Mouse (Mus musculus) layer of hippocampus, postnatal 14 days (tissue): ENCODE data around the gene Vwa5b2. TPM values are rescaled to one million over a fixed set of nuclear protein-coding genes. Genes with fewer than 3 reads are reported as not detected.

ENCODE experiments used
- DNase-seq, 2 experiments: peaks; one replicate each; pipeline ENCODE4 v3.0.0; 2021 to 2022; ENCODE audit warnings: low spot score in 2 of 2, mixed read lengths in 1 of 2
- long read RNA-seq, 2 experiments: library from polyadenylated mRNA; stranded (forward); transcript quantifications; one replicate each; pipeline ENCODE4 v2.0.0; 2021
- total RNA-seq, 2 experiments: library from RNA; stranded (reverse); gene quantifications; 2 replicates each; pipeline ENCODE4 v1.2.3; 2021

Gene Vwa5b2
- total RNA-seq = 10 to 100 TPM; 30.8 to 43.6 TPM
- long read RNA-seq, experiment 1, partial matches to known transcripts = 10 of 17 reads
- long read RNA-seq, experiment 1, other reads (novel, unspliced or antisense) = 6 of 17 reads
- long read RNA-seq, experiment 2, partial matches to known transcripts = 7 of 13 reads
- long read RNA-seq, experiment 2, other reads (novel, unspliced or antisense) = 6 of 13 reads

DNA sequence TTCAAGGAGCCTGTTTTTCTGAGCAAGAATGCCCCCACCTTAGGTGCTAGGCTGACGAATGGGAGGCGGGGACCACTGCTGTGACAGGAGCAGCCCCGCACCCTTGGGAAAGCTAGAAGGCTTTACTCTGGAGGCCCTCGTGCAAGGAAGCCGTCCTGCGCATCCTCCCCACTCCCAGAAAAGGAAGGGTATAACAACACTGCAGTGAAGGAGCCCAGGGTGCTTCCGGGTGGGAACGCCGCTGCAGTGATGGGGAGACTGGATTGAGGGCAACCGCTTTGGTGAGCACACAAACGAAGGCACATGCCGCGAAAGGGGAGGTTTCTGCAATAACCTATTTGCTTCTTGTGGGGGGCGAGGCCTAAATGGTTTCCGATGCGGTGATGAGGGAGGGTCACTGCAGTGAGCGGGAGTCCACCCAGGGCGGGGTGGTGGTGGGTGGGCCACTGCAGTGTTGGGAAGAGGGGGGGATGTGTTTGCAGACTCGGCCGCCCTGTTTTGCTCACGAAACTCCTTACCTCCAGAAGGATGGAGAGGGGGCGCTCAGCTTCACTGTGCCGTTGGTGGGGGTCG is at the start of gene Vwa5b2:
Gene Vwa5b2, plus strand, starts transcription at position 106 of the 573 bp plus-strand sequence.
- no peak for DNase-seq

DNA sequence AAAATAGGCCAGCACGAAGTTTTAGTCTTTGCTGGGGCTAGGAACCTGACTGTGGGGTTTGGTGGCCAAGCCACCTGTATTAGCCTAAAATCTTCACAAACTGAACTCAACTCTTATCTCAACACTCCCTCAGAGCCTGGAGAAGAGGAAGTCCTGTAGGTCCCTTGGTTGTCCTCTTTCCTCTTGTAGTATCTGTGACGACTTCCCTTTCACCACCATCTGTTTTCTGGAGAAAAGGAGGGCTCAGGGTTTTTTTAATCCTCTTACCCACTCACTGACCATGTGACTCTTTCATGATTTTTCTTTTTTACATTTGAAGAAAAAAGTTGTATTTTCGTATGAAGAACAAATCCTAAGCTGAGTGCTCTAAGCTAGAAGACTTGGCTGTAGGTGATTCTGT is 49.6 kb upstream of the Vwa5b2 start:
- DNase-seq = no peak

DNA sequence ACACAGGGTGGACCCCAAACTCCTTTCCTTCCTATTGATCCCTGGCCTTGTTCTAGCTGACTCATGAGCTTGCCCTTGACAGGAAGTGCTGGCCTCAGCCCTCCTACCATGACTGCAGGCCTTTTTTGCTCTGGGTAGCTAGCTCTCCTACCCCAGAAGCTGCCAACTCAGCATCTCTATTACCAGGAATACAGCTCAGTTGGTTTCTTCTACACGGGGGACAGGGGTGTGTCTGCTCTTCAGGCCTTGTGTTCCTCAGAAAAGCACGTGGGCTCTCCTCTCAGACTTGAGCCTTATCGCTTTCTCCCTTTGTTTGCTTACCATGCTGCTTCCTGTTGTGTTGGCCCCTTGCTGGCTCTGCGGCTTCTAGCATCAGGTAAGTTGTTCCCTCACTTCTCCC is 48.8 kb upstream of the Vwa5b2 start:
- no peak for DNase-seq

DNA sequence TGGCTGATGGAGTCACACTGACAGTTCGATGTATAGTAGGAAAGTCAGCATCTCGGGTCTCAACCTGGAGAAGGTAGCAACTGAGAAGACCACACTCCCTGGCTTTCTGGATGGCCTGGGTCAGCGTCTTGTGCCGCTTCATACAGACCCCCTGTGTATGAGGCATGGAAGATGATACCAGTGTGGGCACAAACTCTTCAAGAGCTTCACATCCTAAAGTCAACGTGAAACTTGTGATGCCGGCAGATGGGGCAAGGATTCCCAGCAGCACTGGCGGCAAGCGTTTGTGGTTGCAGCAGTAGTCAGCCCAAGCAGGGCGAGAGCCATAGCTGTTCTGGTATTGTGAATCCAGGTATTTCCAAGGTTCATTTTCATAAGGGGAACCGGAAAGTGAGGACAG is 43.6 kb upstream of the Vwa5b2 start:
- DNase-seq = no peak

DNA sequence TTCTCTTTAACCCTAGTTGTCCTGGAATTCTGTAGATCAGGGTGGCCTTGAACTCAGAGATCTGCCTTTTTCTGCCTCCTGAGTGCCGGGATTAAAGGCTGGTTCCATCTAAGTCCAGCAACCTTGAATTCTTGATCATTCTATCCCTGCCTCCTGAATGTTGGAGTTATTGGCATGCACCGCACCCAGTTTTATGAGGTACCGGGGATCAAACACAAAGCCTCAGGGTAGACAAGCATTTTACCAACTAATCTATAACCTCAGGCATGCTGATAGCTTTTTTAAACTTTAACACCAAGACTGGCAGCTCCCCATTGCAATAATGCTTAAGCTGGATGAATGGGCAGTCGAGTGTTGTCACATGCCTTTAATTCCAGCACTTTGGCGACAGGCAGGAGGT is 41.8 kb upstream of the Vwa5b2 start:
- no peak for DNase-seq

DNA sequence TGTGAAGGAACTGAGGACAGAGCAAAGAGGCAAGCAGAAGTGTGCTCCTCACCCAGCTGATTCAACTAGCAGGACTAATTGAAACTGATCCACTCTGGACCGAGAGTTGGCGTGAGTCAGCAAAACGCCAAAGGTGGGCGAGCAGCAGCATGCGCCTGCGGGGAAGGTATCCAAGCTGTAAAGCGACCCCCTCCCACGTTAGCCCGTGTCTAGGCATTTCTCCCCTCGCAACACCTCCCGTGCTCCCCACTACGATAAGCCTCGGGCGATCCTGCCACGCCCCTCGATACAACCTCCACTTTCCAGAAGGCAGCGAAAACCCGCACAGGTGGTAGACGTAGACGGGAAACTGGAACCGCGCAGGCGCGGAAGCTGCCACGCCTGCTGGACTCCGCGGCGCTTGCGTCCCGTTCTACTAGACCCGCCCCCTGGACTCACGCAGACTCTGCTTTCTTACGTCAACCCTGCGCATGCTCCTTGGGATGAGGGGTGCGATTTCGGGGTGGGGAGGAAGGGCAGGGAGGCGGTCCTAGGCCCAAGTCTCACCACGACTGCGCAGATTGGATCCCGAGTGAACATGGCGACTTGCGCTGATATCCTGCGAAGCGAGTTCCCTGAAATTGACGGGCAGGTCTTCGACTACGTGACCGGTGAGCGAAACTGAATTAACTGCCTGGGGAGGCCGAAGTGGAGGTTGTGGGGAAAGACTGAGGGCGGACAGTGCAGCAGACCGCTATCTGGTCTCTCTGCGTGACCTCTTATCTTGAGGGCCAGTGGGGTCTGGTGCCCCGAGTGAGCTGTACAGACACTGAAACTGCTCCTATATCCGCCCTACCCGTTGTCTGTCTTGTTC is 40.9 kb upstream of the Vwa5b2 start, which contains the start of gene Abcf3:
Gene Abcf3, plus strand, starts transcription at position 482 of the 853 bp plus-strand sequence.
- DNase-seq = peak; percentile 93 to 99

DNA sequence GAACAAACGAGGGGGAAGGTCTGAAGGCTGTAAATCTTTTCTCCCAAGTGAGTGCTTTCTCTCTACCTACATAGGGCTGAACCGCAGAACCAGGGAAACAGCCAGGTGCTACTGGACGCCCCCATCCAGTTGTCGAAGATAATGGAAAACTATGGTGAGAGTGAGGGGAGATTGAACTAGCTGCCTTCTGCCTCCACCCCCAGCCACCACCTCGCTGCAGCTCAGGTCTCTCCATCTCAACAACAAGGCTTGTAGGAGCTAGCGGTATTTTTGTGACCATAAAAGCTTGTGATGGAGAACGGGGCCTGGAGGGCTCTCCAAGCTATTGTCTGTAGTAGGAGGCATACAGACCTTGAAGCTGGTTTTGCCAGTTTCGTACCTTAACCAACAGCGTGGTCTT is 40.1 kb upstream of the Vwa5b2 start:
- no peak for DNase-seq

DNA sequence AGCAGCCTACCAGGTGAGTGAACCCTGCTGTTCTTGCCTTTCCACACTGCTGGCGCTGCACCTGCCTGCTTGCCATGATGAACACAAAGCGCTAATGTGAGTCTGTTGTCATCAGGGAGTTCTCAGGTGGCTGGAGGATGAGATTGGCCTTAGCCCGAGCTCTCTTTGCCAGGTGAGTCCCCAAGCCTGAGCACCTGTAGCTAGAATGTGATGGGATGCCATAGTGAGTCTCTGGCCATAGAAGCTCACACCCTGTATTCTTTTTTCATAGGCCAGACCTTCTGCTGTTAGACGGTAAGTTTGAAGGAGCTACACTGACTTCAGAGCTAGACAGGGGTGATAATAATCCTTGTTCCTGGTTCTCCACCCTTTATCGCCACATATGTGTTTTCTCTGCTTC is 37.6 kb upstream of the Vwa5b2 start:
- no peak for DNase-seq

DNA sequence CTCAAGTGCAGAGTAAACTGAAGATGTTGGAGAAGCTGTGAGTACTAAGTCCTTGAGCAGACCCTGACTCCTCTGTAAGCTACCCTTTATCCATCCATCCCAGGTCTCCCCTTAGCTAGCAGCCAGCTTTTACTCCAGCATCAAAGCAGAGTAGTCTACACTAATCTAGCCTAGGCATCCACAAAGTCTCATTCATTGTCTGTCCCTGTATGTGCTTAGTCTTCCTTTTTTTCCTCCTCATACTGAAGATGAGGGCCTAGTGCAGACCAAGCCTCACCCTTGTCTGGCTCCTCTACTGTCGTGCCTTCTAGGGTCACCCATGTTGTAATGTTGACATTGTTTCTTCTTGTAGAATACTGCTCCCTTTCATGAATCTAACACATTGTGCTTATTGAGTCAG is 36.7 kb upstream of the Vwa5b2 start:
- DNase-seq = no peak

DNA sequence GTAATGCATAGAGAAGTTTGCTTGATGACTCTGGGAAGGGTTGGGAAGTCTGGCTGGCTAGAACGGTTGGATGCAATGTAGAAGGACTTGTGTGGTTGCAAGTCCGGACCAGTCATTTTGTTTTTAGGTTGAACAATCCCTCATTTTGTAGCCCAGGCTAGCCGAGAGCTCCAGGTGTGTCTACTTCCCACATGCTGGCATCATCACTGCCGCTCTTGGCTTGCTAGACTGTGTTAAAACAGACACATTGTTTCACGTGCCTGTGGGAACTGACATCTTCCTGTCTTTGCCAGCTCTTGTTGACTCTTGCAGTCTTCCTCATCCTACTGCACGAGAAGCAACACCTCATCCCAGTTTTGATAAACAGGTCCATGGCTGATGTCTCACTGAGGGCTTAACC is 34.3 kb upstream of the Vwa5b2 start:
- no peak for DNase-seq

DNA sequence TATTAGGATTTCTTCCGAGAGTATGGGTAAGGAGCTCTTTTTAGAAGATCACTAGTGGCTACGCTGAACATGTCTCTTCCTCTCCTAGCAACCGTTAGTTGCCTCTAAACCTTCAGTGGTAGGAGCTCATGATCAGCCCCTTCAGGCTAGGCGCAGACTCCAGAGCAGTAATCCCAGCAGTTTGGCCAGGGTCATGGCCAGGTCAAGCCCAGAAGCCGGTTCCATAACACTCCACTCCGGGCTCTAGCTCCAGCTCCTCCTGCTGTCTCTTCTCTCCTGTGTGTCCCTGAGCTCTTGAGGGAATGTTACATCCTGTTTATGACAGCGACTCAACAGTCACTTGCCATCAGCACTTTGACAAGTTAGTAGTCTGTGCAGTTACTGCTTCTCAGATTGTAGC is 31.9 kb upstream of the Vwa5b2 start:
- DNase-seq = no peak

DNA sequence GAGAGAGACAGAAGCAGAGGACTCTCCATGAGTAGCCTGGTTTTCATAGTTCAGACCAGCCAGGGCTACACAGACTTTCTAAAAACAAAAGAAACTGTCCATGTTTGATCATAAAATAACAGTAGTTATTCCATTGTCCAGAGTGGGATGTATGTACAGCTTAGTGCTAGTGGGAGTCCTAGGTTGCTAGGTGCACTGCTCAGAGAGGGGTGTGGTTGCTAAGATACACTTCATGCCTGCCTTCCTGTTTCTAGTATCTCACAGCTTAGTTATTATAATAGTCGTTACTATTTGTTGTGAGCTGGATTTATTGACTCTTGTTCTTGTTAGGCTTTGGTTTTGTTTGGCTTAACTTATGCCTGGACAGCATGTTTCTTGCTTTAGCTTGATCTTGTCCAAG is 24.2 kb upstream of the Vwa5b2 start:
- no peak for DNase-seq

DNA sequence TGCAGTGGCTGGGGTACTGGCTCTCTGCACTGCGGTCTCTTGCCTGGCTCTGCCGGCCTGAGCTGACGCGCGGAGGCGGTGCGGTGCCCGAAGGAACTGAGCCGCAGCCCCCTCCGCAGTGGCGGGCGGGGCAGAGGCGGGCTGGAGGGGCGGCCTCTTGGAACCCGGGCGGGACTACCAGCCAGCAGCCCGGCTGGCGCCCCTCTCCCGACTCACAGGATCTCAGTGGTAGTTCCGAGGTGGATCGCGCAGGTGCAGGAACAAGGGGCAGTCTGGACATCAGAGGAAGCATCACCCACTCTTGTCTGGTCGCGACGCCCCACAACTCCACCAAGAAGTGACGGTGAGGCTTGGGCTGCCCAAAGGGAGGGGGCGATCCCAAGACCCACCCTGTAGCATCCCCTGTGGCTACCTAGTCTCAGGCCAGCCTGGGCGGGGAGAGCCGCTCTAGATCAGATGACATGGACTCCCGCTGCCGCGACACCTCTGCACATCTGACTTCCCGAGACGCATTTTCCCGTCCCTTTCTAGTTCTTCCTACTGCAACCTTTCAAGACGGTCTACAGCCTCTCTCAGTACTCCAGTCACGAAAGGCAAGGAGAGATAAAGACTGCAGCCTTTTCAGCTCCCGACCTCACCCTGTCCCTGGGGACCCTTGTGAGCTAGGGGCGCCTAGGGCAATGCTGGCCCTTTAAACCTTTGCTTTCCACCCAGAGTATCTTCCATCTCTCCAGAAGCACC is 838 bp downstream of the Vwa5b2 start:
- peak; percentile 36 to 46 for DNase-seq

DNA sequence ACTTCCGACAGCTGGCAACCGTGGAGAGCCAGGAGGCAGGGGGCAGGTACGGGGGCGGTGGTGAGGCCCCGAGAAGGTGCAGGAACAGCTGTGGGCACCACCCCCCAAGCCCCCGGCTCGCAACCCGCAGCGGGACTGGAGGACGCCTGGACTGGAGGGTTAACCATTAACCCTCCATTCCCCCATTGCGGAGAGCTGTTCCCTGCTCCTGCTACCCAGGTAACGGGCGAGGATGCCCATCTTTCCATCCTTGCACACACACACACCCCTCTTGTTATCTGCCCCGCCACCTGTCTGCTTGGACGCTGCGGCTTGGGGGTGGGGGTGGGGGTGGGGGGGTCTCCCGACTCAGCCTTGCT is 1.4 kb downstream of the Vwa5b2 start:
- no peak for DNase-seq

DNA sequence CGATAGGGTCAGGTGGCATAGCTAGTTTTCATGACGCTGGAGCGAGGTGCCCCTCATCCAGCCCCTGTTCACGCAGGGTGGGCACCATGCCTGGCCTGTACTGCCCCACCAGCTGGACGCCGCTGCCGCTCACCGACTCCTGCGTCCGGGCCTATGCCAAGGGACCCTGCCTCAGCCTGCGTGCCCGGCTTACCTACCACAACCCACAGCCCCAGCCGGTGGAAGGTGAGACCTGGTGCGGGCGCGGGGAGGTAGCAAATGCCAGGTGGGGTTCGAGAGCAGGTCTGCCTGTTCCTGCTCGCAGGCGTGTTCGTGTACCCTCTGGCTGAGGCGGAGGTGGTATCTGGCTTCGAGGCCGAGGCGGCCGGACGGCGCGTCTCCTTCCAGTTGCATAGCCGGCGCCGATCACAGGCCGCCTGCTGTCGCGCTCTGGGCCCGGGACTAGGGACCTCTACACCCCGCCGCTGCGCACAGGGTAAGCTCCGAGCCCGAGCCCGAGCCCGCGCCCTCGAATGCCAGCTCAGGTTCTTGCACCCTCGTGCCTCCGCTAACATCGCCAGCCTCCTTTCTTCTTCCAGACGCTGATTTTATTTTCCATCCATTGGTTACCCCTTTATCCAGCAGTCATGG is 1.9 kb downstream of the Vwa5b2 start:
- no peak for DNase-seq

DNA sequence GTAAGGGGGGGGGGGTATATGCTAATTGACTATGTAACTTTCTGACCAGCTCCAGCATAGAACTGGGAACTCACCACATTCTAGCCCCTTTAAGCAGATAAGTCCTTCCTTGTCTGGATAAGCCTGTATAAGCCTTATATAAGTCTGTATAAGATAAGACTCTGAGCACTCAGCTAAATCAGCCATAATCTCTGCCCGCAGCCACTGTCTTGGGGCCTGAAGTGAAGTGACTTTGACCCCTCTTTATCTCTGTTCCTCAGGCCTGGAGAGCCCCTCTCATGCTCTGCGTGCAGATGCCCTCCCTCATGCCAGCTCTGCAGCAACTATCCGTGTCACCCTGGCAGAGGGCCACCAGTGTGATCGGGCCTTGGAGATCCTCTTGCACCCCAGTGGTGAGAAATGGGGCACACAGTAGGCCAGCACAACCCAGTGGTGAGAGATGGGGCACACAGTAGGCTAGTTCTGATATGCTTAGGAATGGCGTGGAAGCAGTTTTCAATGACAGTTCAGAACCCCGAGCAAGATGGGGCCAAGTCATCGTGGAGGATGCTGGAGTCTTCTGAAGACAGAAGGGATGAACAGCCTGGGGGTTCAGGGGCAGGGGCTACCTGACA is 5.9 kb downstream of the Vwa5b2 start:
- no peak for DNase-seq

DNA sequence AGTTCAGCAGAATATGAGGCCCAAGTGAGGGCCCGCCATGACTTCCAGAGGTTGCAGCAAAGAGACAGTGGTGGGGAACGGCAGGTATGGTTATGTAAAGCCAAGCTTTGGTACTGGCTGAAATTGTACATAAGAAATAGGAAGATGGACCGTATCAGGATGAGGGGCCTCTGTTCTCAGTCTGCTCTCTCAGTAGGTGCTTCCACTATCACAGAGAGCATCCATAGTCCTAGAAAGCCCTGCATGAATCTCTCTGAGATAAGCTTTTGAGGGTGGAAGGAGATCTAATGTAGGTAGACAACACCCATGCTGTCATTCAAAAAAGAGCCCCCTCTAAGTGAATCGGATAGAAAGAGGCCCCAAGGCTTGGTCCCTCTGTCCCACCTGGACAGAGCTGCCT is 6.5 kb downstream of the Vwa5b2 start:
- DNase-seq = no peak

DNA sequence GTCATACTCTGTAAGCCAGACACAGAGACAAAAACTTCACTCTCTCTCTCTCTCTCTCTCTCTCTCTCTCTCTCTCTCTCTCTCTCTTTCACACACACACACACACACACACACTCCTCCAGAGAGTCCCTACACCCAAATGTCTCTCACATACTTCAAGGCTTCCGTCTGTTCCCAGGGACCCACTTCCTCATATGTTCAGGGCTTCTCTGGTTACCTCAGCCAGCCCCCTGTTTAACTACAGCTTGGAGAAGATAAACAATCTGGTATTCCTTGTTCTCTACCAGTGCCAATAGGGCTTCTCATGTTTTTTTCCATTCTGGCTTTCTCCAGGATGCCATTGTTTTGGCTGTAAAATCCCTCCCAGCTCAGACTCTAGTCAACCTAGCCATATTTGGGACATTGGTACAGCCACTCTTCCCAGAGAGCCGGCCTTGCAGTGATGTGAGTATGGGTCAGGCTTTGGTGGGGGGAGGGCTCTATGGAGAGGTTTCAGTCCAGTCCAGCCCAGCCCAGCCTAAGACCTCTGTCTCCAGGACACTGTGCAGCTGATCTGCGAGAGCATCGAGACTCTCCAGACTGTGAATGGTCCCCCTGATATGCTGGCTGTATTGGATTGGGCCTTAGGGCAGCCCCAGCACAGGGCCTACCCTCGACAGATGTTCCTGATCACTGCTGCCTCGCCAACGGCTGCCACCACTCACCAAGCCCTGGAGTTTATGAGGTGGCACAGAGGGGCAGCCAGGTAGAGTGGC is 7.6 kb downstream of the Vwa5b2 start:
- peak in 1 of 2 experiments; percentile 49 for DNase-seq

DNA sequence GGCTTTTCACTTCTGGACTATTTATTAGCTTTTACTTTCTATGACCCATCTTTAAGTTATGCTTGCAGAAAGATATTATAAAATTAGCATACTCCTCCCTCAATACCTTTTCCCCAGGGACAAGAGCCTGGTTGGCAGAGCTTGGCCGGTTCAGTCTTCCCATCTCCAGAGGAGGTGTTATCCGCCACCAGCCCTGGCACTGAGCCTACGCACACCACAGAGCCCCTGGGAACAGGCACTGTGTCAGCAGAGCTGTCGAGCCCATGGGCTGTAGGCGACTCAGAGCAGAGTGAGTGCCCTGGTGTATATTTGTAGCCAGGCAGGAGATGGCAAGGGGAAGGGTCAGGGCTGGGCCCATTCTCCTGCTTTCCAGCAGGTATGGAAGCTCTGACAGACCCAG is 11.2 kb downstream of the Vwa5b2 start:
- DNase-seq = no peak

DNA sequence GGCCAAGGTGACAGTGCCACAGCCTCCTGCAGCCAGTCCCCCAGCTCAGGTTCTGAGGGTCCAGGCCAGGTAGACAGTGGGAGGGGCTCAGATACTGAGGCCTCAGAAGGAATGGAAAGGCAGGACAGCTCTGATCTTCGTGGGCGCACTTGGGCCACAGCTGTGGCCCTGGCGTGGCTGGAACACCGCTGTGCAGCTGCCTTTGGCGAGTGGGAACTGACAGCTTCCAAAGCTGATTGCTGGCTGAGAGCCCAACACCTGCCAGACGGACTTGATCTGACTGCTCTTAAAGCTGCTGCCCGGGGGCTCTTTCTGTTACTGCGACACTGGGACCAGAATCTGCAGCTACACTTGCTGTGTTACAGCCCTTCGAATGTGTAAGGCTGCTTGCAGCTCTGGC is 15.4 kb downstream of the Vwa5b2 start:
- no peak for DNase-seq
